Mouse (Mus musculus) cerebellum, postnatal 36 days (tissue): Measurements from ENCODE around the gene Itk.
A peak's percentile ranks its signal among the peaks of the same experiment; 100 is the strongest.

Experiments used
- DNase-seq, 2 experiments: peaks; one replicate each; pipeline ENCODE4 v3.0.0; 2021 to 2022; ENCODE audit warnings: mixed read lengths in 2 of 2

Gene Itk

DNA sequence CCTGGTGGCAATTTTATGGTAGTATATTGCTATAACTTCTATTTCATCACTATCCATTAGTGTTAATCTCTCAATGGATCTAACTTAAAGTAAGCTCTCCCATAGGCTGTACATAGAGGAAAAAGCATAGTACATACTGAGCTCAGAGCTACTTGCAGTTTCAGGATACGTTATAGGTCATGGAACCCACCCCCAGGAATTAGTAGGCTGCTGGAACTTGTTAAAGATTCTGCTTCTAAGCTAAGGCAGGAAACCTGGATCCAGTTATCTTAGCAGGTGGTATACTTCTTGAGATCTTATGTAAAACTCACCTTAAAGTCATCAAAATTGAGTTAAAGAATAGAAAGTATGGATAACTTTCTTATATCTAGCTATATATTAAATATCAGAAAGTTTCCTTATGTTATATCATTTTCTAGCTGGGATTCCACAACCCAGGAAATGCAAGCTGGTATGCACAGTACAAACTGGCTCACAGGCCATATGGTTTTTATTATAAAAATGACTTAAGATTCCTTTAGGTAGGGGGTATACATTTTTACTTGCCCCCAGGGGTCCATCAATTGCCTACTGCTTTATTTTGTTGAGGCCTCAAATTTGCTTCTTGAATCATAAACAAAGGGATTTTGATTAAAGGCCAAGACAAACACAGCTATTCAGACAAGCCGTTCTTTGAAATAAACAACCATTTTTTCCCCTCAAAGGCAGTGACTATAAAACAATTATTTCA lies 39.5 kb downstream of the Itk start:
- no peak for DNase-seq

DNA sequence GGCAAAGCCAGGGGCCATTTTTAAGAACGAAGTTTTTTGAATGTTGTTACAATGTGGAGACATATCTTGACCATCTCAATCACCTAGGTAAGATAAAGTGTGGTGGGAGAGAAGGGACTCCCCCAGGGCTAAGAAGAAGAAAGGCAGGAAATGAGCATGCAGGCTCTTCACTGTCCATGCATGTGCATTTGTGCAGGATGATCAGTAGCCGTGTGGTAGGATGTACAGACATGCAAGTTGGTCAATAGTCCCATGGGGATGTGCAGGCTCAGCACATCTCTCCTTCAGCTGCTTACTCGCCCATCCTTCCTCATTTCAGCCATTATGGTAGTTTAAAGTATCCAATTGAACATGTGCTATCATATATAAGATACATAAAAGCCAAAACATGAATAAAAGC lies 40.9 kb downstream of the Itk start:
- DNase-seq, result no peak

- DNase-seq, result no peak
These were observed 41.6 kb downstream of the Itk start for GRCm38 (mm10) chr11:46347756-46348155.

GRCm38 (mm10) chr11:46343886-46344546 lies 45.3 kb downstream of the Itk start:
- DNase-seq, result no peak

- DNase-seq, result no peak
These were observed 47.4 kb downstream of the Itk start for GRCm38 (mm10) chr11:46341960-46342359.

GRCm38 (mm10) chr11:46336020-46336419 lies 53.3 kb downstream of the Itk start:
- no peak for DNase-seq

DNA sequence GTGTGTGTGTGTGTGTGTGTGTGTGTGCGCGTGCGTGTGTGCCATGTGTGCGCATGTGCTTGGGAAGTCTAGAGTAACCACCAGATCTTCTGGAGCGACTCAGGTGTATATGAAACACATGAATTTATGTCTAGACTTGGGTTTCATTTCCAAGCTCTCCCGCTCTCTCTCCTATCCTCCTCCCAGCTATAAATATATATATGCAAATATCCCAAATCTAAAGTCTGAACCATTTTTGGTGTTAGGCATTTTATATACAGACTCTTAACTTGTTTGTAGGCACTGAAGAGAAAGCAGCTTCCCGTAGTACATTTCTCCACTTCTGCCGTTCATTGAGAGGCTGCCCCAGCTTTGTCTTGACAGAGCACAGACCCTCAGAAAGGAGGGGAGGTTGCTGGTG lies 57.1 kb downstream of the Itk start:
- no peak for DNase-seq

- DNase-seq, result no peak
These were observed 62.9 kb downstream of the Itk start for GRCm38 (mm10) chr11:46326271-46327015.

- DNase-seq, result no peak
These were observed 67.8 kb downstream of the Itk start for GRCm38 (mm10) chr11:46321559-46321958.

DNA sequence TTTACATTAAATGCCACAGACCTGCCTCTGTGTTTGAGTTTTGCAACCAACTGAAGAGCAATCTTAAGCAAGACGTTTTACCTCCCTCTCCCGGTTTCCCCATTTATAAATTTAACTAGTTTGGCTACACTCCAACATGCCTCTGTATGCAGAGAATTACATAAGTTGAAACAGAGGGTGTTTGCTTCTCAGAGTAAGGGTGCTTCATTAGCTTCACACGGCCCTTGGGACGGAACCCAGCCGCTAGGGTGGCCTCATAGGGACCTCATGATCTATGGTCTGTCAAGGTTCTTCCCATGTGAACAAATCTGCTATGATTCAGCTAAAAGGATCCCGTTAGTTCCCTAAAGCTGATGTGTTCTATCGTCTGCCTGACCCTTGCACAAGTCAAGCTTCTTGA lies 74.8 kb downstream of the Itk start:
- DNase-seq, result no peak

DNA sequence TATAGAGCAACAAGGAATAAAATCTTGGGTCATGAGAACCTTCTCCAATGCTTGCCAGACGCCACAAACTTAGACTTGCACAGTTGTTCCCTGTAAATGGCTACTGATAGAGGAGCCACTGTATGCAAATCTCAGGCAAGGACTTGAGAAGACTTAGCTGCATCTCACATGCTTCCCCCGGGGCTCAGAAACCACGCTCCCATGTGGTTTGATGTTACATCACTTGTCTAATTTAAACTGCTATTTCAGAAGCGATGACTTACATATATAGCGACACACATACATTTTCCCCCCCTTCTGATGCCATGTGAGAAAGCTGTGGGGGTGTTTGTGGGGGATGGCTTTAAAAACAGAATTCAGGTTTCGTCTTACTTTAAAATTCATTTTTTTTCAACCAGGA lies 75.5 kb downstream of the Itk start:
- no peak for DNase-seq

- no peak for DNase-seq
These were observed 76.7 kb downstream of the Itk start, which contains the start of gene Cyfip2 for GRCm38 (mm10) chr11:46312523-46313035. Gene Cyfip2 (minus strand): TSS chr11:46312859.

GRCm38 (mm10) chr11:46311703-46312522 lies 77.4 kb downstream of the Itk start:
- peak; percentile 70 to 71 for DNase-seq

DNA sequence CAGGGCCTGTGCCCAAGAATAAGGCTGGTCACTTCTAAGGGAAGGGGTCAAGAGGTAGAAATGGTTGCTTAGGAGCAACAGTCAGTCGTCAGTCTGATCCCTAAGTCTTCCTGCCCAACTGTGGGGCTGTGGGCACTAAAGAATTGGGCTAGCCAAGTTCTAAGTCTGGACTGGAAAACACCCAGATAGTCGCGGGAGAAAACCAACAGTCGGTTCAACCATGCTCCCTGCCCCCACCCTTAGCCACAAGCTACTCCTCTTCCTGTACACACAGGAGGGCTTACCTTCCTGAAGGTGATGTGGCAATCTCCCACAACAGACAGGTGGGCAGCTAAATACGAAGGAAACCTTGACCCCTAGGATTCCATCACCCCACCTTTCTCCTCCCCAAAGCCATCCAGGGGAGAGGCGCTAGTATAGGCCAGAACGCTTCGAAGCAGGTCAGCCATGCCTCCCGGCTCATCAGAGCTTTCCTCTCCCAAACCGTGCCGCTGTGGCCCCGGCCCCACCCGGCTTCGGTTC lies 78.1 kb downstream of the Itk start:
- DNase-seq, result peak; percentile 52 to 56

DNA sequence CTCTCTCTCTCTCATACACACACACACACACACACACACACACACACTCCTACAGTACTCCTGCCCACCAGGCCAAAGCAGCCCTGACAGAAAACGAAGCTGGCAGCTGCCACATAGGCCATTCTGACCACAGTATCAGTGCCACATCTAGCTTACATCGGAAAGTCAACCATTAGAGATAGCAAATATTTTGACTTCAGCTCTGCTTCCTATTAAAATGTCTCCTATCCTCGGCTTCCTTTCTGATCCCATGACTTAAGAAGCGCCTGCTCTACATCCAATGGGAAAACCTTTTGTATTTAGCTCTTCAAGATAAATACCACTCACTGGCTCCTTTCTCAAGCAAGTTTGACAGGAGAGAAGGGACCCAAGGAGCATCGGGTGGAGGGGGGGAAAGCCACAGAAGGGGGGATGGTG lies 78.7 kb downstream of the Itk start:
- DNase-seq, result no peak

GRCm38 (mm10) chr11:46309808-46310555 lies 79.3 kb downstream of the Itk start:
- DNase-seq, result peak; percentile 49 to 51

- DNase-seq, result peak; percentile 54 to 57
These were observed 80.1 kb downstream of the Itk start for GRCm38 (mm10) chr11:46309111-46309741.

- DNase-seq, result no peak
These were observed 80.9 kb downstream of the Itk start for GRCm38 (mm10) chr11:46308271-46308974.

DNA sequence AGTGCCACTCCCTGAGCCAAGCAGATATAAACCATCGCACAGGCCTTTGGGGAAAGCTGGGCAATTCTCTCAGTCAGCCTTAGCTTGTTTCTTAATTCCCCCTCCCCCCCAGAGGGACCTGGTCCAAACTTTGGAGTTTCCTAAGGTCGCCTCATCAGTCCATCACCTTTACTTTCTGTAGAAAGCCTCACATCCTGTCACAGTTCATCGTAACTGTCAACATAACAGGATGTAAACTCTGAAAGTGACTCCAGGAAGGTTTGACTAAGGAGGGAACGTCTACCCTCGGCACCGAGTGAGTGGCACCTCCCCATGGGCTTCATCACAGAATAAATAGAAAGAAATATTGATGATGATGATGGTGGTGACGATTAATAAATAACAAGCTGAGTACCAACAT lies 81.5 kb downstream of the Itk start:
- DNase-seq, result no peak

DNA sequence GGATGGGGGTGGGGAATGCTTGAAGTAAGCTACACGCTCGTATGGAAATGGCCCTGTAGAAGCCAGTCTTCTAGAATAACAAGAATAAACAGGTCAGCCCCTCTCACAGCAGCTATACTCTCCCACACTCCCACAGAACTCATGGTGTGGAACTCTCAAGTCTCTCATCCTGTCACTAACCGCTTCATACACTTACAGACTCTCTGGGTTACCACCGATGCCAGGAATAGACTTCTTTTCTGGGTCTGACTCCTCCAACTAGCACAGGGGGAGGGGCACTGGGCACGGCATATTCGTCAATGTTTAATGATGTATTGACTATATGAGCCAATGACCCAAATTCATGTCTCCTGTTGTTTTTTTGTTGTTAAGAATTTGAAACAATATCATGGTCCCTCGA lies 82.5 kb downstream of the Itk start:
- no peak for DNase-seq
